Mouse (Mus musculus) small intestine, adult 2 months (tissue): ENCODE measurements at regions not wholly inside any gene's neighbourhood (a gene's known extent, or its start where the extent isn't known, plus 50 kb on each side); places are given as distances from the start of the nearest gene placed in this dataset.

Source experiments
- CTCF ChIP-seq: fragments of 200-500 bp; IDR thresholded peaks from 2 replicates; pipeline ENCODE4 v1.5.1; 2012; ENCODE audit warnings: low read depth, mild to moderate bottlenecking, control low read depth, inconsistent platforms, low read length, moderate library complexity, mixed read lengths; ENCODE audit not compliant: insufficient replicate concordance, insufficient read length; ENCODE audit errors: extremely low read depth
- POLR2A ChIP-seq: fragments of 200-500 bp; IDR thresholded peaks from 2 replicates; pipeline ENCODE4 v1.6.1; 2012; ENCODE audit warnings: low read depth, mild to moderate bottlenecking, control low read depth, inconsistent platforms, low read length, moderate library complexity

- TF ChIP-seq CTCF, result no peak
- no peak for TF ChIP-seq POLR2A
These were observed 224.5 kb upstream of the Noct start for GRCm38 (mm10) chr3:50999745-51000144.
